Mouse (Mus musculus) gastrocnemius, postnatal 10 days (tissue): ENCODE data around the gene Gls. TPM values are rescaled to one million over a fixed set of nuclear protein-coding genes. Genes with fewer than 3 reads are reported as not detected.

Experiments used
- DNase-seq: peaks from one replicate; pipeline ENCODE4 v3.0.0; 2021; ENCODE audit warnings: mixed read lengths
- total RNA-seq, 2 experiments: library from RNA; stranded (reverse); gene quantifications; 2 replicates each; pipeline ENCODE4 v1.2.3; 2021

Gls gene
- total RNA-seq, 2 experiments from 2014 or later, result 54.6 to 59.3 TPM

GRCm38 (mm10) chr1:52158040-52158439 is 75.0 kb downstream of the Gls start:
- no peak for DNase-seq

GRCm38 (mm10) chr1:52156351-52156750 is 76.7 kb downstream of the Gls start:
- no peak for DNase-seq

DNA sequence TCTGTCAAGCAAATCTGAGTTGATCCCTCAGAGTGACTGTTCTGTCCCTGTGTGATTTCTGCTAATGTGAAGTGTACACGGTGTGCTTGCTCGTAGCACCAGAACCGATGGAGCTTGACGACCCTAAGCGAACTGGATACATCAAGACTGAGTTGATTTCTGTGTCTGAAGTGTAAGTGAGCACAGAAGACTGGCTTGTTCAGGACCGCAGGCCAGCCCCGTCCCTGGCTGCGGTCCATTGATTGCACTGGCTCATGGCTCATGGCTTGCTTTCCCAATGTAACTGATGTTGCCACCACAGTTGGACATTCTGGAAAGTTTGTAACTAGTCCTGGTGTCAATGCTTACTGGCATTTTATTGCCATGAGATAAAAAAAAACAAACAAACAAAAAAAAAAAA is 78.1 kb downstream of the Gls start:
- peak; percentile 28 for DNase-seq

- no peak for DNase-seq
Measured at GRCm38 (mm10) chr1:52152936-52153335, 80.1 kb downstream of the Gls start.

- no peak for DNase-seq
Measured at GRCm38 (mm10) chr1:52152369-52152768, 80.7 kb downstream of the Gls start.

DNA sequence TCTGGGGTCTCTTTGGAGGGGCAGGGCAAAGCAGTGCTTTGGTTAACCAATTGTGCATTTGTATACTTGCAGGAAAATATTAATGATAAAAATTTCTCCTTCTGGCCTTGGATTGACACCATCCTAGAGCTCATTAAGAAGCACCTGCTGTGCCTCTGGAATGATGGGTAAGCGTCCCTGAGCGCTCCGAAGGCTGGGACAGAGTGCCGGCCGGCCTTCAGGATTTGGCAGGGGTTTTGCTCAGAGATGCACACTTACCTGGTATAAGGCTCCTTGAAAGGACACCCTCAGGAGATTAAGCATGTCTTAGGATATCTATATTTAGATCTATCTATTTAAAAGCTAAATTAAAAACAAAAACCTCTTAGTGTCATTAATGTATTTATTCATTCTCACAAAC is 81.9 kb downstream of the Gls start:
- DNase-seq, result no peak

- no peak for DNase-seq
Measured at GRCm38 (mm10) chr1:52150676-52151075, 82.4 kb downstream of the Gls start.

DNA sequence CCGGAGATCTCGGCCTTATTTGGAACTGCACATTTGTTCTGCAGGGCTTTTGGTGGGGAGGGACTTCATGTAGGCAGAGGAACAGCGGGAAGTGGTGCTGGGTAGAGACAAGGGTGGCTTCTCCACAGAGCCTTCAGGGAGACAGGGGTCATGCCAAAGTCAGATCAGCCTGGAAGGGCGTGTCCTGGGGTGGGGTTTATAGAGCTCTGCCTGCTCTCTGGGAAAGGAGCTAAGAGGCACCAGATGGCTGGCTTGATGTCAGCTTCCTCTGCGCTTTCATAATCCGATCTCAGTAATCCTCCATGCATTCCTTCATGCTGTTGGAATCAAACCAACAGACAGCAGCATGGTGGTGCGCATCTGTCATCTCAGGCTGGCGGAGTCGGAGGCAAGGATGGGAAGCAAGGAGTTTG is 83.1 kb downstream of the Gls start:
- peak; percentile 47 for DNase-seq

GRCm38 (mm10) chr1:52148696-52149095 is 84.3 kb downstream of the Gls start:
- no peak for DNase-seq

DNA sequence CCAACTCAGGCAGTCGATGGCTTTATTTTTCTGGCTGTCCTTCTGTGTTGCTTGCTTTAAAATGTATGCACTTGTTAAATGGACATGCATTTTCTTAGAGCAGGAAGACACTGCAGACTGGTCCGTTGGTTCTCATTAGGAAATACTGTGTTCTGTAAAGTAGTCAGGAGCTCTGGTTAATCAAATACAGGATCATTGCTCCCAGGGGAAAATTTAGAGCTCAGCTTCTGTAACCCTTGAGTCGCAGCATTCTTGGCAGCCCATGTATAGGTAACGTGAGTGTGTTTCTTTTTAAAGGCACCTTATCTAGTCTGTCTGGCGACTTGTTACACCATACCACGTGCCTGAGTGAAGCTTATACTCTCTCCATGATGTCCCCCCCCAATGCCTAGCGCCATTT is 84.9 kb downstream of the Gls start:
- no peak for DNase-seq

GRCm38 (mm10) chr1:52147431-52147830 is 85.6 kb downstream of the Gls start:
- no peak for DNase-seq

- DNase-seq, result peak; percentile 50
Measured at GRCm38 (mm10) chr1:52146214-52146970, 86.6 kb downstream of the Gls start.

DNA sequence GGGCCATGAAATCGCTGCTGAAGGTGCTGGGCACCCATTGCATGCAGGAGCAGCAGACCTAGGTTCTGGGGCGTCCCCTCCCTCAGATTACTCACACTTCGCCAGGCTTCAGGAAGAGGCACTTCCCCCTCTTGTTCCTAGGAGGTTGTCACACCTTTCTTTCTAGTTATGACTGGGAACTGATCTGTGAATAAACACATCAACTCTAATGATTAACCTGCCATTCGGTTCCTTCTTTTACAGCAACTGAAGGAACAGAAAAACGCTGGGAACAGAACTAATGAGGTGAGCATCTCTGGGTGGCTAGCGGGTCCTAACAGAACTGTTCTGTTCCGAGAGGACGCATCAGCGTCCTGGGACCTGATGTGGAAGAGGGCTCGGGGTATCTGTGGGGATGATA is 88.1 kb downstream of the Gls start:
- DNase-seq, result no peak

DNA sequence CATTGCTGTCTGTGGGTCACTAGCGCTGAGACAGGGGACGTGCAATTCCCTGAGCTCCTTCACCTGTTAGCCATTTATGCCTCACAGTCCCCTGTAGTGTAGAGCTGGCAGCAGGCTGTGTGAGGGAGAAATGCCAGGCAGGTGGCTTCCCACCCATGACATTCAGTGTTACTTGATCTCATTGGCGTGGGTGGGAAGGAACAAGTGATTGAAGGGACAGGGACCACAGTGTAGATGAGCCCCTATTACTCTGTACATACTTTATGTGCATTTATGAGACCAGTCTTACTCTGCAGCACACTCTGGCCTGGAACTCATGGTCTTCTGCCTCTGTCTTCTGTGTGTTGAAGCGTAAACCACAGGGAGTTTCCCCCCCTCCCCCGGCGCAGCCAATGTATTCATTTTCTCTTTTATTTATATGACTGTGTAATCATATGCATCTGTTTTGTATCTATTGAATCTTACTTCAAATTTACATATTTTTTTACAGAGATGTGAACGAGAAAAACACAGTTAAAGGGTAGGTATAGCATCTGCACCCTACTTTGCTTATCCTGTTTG is 89.4 kb downstream of the Gls start:
- DNase-seq, result no peak

DNA sequence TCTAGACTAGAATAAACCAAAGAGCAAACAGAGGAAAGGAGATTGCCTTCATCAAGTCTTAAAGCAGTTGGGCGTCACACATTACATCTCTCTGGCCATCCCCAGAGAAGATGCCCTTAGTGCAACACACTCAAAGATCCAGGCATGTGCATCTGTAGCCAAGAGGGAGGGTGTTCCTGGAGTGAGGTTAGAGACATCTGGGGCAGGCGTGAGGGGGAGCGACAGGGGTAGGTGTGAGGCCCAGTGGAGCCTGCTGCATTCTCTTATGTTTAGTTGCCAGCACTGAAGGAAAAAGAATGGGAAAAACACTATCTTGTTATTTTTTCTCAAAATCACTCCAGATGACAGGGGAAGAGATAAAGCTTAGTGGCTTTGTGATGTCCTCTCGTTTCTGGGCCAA is 89.8 kb downstream of the Gls start:
- no peak for DNase-seq

DNA sequence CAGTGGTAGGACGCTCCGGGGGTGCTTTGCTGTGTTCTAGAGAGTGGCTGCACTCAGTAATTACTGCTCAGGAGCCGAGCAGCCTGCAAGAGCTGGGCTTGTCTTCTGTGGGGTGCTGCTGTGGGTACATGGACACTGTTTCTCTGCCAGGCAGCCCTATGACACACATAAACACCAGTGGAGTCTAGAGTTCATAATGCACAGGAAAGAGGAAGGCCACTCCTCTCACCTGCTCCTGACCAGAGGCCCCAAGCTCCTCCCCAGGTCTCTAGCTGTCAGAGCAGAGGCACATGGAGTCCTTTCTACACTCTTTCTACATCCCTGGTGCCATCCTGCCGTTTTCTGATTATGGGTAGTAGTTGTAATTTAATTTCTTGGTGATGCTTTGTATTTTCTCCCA is 90.9 kb downstream of the Gls start:
- DNase-seq, result no peak

DNA sequence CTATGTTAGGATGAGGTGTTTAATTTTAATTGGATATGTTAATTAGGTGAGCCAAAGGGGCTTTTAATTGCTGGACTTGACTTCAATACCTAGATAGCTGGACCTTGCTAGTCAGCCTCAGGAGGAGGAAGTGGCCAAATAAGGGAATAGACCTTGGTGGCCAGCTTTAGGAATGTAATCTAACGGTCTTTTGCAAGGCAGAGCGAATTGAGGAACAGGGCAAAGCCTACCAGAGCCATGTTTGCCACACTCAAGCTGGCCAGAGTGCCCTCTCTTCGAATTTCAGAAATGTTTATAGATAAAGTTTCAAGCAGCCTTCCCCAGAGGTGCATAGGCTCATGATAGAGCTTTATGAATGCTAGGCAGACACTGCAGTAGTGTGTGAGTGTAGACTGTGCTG is 91.5 kb downstream of the Gls start:
- no peak for DNase-seq

DNA sequence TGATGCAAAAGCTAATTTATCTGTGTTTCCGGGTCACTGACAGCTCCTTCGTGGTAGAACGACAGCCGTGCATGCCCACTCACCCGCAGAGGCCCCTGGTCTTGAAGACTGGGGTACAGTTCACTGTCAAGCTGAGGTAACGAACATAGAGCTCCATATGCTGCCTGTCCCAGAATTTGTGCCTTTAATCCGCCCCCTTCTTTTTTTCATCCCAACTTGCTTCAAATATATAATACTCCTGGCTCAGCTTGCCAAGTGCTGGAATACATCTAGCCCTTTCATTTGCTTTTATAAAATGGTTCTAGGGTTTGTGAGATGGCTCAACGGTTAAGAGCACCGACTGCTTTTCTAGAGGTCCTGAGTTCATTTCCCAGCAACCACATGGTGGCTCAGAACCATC is 92.5 kb downstream of the Gls start:
- DNase-seq, result no peak

GRCm38 (mm10) chr1:52137292-52137691 is 95.7 kb downstream of the Gls start:
- DNase-seq, result no peak

- no peak for DNase-seq
Measured at GRCm38 (mm10) chr1:52133254-52133653, 99.8 kb downstream of the Gls start.

- no peak for DNase-seq
Measured at GRCm38 (mm10) chr1:52131787-52132377, 101.2 kb downstream of the Gls start.

- no peak for DNase-seq
Measured at GRCm38 (mm10) chr1:52129794-52130193, 103.2 kb downstream of the Gls start.

DNA sequence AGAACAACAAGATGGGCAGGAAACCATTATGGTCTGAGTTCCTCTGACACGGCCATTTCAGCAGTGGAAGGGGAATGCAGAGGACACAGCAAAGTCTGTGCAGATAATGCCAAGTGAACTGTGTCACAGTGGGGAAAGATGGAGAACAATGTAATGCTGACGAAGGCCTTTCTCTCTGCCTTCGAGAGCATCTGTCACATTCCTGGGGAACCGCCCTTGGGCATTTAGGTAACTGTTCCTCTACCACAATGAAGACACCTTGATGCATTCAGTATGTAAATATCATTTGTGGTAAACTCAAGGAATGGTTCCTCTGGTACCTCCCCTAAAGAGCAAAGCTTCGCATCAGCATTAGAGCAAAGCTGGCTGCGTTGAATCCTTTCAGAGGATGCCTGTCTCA is 105.7 kb downstream of the Gls start:
- no peak for DNase-seq

DNA sequence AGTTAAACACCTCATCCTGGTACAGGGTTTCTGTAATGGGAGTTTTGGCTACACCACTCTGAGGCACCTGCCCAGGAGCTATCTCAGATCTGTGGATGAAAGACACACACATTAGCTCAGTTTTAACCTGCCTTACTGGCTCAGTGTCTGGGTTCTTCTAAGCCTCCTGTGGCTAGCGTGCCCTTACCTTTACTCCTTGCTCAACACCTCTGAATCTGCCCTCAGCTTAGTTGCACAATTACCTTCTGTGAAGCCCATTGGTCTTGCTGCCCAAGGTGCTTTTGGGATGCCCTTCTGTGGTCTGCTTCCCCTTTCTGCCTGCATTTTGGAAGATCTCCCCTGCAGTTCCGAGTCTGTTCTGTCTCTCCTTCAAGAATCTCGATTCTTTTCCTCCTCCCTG is 108.2 kb downstream of the Gls start:
- DNase-seq, result no peak
